Mouse (Mus musculus) skeletal muscle tissue, postnatal 0 days (tissue): ENCODE data around the gene Kif27. TPM values are rescaled to one million over a fixed set of nuclear protein-coding genes. Genes with fewer than 3 reads are reported as not detected.

Source experiments
- microRNA counts: library from miRNA; unstranded; fragments of <30 nt; microRNA quantifications from one replicate; lab custom pipeline; 2015
- microRNA-seq, 2 experiments: library from miRNA; unstranded; fragments of <30 nt; microRNA quantifications; one replicate each; pipeline ENCODE4; 2016
- polyA plus RNA-seq: library from polyadenylated mRNA; unstranded; fragments of >200 nt; fragmentation: Nextera tagmentation; extraction: Ambion mirVana; gene quantifications from 2 replicates; pipeline ENCODE4 v1.2.1, GENCODE M21; 2015

The Kif27 gene
- polyA plus RNA-seq: 0.19 TPM in 2 replicates

DNA sequence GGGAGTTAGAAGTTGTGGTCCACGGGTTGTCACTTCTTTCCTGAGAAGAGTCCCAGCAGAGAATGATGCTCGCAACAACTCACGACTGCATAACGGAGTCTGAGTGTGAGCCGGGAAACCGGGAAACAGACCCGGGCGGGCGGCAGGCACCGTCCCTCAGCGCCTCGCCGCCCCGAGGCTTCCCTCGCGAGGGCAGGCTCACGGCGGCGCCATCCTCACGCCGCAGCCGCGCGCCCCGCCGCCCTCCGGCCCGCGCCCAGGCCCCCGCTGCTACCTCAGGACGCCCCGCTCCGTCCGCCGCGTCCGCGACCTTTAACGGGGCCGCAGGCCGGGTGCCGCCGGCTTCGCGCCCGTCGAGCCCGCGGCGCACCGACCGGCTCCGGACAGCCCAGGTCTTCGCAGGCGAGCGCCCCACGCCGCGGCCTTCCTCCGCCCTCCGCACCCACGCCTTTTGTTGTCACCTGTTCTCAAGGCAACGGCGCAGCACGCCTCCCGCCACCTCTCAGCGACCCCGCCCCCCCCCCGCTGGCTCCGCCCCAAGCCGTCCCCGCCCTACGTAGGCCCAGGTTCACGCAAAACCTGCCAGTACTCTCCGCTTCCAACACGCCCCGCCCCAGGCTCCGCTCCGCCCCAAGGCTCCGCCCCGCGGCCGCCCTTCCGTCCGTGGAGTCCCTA lies at the start of gene Kif27:
TSS of gene Kif27 (minus strand) at position 494 of the 675 bp plus-strand sequence.

DNA sequence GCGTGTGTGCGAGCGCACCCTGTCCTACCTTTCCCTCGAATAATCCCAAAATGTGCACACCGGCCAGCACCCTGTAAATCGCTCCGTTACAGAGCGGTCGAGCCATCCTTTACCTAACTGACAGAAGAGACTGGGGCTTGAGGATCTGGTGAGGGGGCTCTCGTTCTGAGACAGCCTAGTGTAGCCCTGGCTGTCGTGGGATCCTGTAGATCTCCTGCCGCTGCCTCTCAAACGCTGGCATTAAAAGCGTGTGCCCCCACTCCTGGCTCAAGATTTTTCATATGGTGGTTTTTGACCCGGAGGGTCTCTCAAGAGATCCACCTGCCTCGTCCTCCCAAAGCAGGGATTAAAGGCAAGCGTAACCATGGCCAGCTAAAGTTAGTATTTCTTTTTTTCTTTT lies 44.3 kb upstream of the Kif27 start, which contains the start of gene Hnrnpk:
TSS of gene Hnrnpk (minus strand) at position 101 of the 400 bp plus-strand sequence.

DNA sequence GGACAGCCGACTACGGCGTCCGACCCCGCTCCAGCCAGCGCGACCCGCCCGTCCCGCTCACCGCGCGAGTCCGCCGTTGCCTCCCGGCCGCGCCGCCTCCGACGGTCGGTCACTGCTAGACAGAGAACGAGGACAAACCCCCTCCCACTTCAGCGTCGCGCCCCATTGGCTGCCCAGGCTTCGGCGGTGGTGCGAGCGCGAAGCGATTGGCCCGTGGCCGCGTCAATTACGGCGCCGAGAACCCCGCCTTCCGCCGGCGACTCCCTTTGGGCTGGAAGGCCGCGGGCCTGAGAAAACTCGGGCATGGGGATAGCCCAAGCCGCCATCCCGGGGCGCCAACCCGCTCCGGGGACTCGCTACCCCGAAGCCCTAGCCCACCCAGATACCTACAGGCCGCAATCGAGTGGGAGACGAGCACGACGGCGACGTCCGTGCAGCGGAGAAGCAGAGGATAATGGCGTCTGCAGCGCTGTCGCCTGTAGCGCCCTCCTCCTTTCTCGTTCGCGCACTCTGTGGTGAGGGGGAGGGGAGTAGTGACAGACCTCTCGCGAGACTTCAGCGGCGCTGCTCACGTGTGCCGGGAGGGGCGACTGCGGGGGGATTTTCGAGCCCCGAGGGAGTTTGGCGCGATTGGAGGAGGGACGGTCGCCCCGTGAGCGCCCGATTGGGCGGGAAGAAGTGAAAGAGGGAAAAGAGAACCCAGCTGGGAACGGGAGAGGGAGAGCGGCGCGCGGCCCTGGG lies 43.3 kb upstream of the Kif27 start, which contains the start of gene Rmi1:
TSS of gene Rmi1 (plus strand) at position 246 of the 741 bp plus-strand sequence.

DNA sequence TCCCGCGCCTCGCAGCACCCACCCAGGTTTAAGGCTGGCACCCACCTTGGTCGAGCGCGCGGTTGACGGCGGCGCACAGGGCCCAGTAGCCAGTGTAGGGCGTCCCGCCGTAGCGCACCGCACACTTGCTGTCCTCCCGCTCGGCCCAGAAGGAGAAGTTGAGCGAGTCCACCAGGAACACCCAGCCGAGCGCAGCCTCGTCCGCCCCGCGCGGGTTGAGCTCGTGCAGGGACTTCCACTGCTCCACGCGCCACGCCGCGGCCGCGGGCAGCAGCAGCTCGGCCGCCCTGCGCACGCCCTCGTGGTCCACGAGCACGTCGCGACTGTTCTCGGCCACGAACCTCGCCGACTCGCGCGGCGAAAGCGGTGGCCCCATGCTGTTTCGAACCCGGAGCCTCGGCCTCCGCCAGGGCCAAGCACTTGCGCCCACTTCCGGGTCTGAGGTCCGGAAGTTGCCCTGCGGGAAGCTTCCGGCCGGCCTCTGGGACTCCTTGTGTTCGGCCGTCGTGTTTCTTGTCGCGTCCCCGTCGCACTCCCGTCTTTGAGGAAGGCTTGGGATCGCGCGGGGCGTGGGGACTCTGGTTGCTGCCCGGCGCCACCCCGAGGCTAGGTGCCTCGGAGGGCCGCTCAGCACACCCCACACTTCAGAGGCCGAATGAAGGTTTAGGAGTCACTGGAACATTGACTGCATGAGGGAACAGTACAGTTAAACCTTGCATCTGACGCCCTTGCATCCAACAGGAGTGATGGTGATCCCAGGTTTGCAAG lies 26.0 kb upstream of the Kif27 start, which contains the start of gene 2210016F16Rik:
TSS of gene 2210016F16Rik (minus strand) at position 447 of the 768 bp plus-strand sequence.

DNA sequence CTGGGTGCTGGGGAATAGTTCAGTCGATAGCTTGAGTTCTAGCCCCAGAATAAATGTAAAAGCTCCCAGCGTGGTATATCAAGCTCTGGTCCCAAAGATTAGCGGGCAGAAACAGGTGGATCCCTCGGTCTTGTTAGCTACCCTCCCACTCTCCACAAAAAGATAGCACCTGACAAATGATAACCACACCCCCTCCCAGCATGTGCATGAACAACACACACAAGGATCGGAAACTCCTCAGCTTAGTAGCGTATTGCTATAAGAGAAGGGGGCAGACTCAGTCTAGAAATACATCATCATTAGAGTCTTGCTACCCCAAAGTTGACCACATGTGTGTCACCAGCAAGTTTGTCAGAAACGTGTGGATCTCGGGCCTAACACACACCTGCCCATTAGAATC lies 83.3 kb downstream of the Kif27 start, which contains the start of gene Gkap1:
TSS of gene Gkap1 (minus strand) at position 101 of the 400 bp plus-strand sequence.

MicroRNA genes within 50 kb of the gene (microRNA counts, 519-probe panel; counts per million panel counts)
- microRNA mmu-miR-7a (lab: Ali Mortazavi, UCI): 970 counts per million, percentile 59 among the panel's probes with 10 or more counts

Small RNAs within 50 kb of the gene (microRNA-seq; reads per million reads assigned to microRNA genes)
- gene Mir6369 (0 reads per million in 2 experiments), gene Mir7-1 (19.3 to 30.1 reads per million in 2 experiments)

Other genes with a start within 250 kb of the Kif27 start
- gene Klhl3, start 245.5 kb downstream of the Kif27 start, polyA plus RNA-seq: 4.3 and 5.7 TPM in 2 replicates
- 17.7 and 21.0 TPM in 2 replicates for gene Hnrnpa0, start 230.6 kb downstream of the Kif27 start, polyA plus RNA-seq
- 18.1 and 21.0 TPM in 2 replicates for gene Idnk, start 201.5 kb downstream of the Kif27 start, polyA plus RNA-seq
- 56.6 and 66.3 TPM in 2 replicates for gene Ubqln1, start 143.5 kb downstream of the Kif27 start, polyA plus RNA-seq
- 26.2 and 30.7 TPM in 2 replicates for gene Gkap1, start 83.4 kb downstream of the Kif27 start, polyA plus RNA-seq
- 24.3 and 27.2 TPM in 2 replicates for gene 2210016F16Rik, start 26.1 kb upstream of the Kif27 start, polyA plus RNA-seq
- 10.1 and 11.0 TPM in 2 replicates for gene Rmi1, start 43.1 kb upstream of the Kif27 start, polyA plus RNA-seq
- 484 and 551 TPM in 2 replicates for gene Hnrnpk, start 44.2 kb upstream of the Kif27 start, polyA plus RNA-seq